Mouse (Mus musculus) lung, postnatal 36 days (tissue): ENCODE data around the gene Tmem251.

Source experiments
- DNase-seq: peaks from one replicate; pipeline ENCODE4 v3.0.0; 2022; ENCODE audit warnings: mixed read lengths

Tmem251 gene

GRCm38 (mm10) chr12:102743589-102744574, at the start of gene Tmem251, which contains the start of gene Moap1:
Gene Tmem251 (plus strand): TSS chr12:102743762.
Gene Moap1 (minus strand): TSS chr12:102743661.
- peak; percentile 94 for DNase-seq

- DNase-seq: no peak
Observed at GRCm38 (mm10) chr12:102695369-102696239, 48.0 kb upstream of the Tmem251 start.

DNA sequence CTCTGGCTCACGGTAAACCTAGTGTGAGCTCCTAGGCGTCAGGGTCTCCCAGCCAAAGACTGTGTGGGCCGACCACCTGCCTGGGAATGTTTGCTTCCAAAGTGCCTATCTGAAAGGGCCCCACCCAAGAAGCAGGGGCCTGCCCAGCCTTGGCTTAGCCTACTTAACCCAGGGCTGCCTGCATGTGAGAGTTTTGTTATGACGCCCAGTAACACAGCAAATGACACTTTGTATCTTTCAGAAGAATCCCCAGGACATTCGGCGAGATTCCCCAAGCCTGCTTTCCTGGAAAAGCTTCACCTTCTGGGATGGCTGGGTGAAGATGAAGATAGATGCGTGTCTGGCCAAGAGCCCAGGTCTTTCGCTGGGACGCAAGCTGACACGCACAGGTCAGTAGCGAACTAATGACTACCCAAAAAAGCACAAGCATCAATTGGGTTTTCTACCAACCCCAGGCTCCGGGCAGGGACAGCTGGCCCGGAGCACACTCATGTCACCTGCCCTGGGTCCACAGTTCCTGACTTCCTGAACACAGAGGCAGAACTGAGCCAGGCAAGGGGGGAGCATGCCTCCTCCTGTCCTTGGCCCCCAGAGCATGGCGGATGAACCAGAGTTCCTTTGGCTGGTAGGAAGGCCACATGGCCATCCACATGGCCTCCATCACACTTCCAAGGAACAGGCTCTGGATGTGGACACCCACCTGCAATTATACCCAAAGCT, 46.8 kb upstream of the Tmem251 start:
- no peak for DNase-seq

- no peak for DNase-seq
Observed at GRCm38 (mm10) chr12:102697381-102697780, 46.2 kb upstream of the Tmem251 start.

- DNase-seq: no peak
Observed at GRCm38 (mm10) chr12:102698089-102698684, 45.4 kb upstream of the Tmem251 start.

DNA sequence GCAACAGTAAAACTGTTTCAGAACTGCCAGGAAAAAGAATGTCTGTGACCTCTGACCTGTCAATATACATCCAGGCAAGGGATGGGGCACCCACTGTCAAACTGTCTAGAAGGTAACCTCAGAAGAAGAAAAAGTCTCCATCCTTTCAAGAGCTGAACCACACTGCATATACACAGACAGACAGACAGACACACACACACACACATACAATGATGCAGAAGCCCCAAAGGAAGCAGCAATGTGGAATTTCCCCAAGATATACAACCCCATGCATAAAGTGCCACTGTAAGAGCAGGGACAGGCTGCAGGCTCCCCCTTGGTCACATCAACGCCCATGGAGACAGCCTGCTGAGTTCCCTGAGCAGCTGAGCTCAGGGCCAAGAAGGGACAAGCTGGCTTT, 44.4 kb upstream of the Tmem251 start:
- DNase-seq: no peak

DNA sequence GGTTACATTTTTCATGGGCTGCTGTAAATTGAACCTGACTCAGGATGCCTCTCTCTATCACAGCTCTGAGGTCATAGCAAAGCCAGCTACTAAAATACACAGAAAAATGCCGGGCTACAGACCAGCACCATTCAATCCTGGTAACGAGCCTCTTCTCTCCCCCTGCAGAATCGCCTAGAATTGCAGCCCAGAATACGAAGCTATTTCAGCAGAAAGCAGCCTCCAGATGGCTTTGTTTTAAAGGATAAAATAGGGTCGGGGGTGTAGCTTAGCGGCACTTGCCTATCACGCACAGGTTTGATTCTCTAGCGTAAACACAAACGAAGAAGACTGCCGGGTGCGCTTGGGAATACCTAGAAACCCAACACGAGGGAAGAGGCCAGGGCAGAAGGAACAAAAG, 43.1 kb upstream of the Tmem251 start:
- no peak for DNase-seq

DNA sequence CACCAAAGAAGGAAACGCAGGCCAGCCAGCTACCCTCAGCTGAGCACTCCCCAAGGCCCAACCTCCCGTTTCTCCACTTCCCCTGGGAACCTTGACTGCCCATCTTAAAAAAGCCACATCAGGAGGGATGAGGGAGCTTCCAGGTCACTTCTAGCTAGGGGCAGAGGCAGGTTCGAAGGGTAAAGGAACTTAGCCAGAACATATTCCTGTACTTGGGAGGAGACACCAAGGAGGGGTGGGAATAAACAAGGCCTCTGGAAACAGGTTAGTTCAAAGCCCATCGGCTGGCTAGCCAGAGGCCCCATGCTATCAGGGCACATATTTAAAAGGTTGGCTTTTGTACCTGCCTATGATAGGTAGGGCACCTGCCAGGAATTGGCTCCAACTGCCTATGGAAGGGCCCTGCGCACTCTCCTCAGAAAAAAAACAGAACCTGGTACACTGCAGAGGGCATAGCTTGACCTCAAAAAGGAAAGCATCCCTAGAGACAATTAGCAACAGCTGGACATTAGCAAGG, 41.8 kb upstream of the Tmem251 start:
- no peak for DNase-seq

GRCm38 (mm10) chr12:102702356-102703110, 41.0 kb upstream of the Tmem251 start:
- DNase-seq: peak; percentile 95

GRCm38 (mm10) chr12:102703111-102703412, 40.5 kb upstream of the Tmem251 start:
- peak; percentile 63 for DNase-seq

DNA sequence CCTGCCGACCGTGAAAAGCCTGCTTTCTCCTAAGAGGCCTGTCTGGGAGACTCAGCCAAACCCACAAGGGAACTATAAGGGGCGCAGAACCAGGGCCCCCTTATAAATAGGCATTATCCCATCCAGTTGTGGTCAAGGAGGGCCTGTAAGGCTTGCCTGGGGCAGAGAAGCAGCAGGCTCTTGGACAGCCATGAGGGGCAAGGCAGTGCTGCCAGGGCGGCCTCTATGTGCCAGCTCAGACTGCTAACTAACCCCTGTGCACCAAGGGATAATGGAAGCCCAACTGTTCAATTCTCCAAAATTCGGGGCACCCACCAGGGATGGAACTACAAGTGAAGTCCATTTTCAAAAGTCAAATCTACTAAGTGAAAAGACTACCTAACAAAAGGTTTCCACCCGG, 40.1 kb upstream of the Tmem251 start:
- no peak for DNase-seq

- DNase-seq: no peak
Observed at GRCm38 (mm10) chr12:102703921-102704408, 39.6 kb upstream of the Tmem251 start.

GRCm38 (mm10) chr12:102704457-102705198, 38.9 kb upstream of the Tmem251 start, which contains the start of gene Itpk1:
Gene Itpk1 (minus strand): TSS chr12:102704930.
- peak; percentile 50 for DNase-seq

DNA sequence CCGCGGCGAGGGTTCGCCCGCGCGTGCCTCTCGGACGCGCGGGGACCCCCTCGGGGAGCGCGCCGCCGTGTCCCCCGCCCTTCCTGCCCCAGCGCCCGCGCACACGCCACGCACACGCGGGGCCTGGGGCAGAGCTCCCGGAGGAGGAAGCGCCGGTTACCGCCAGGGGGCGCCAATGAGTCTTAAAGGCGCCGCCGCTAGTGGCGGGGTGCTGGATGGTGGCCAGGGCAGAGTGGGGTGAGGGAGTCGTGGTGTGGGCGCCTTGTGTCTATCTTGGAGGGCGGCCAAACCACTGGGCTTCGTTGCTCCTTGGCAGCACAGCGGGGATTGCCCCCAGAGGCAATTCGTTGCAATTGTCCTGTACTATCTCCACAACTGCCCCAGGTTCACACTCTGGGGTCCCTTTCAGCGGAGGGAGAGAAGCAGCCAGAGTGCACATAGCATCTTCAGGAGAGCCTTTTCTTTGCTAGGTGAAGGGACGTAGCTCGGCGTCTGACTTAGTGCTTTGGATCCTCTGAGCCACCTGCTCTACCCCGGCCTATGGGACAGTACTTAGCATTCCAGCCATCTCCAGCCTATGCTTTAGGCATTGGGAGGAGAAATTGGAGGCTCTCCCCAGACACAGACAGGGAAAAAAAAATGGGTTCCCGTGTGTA, 38.2 kb upstream of the Tmem251 start:
- peak; percentile 89 for DNase-seq

- DNase-seq: no peak
Observed at GRCm38 (mm10) chr12:102705906-102706640, 37.5 kb upstream of the Tmem251 start.

DNA sequence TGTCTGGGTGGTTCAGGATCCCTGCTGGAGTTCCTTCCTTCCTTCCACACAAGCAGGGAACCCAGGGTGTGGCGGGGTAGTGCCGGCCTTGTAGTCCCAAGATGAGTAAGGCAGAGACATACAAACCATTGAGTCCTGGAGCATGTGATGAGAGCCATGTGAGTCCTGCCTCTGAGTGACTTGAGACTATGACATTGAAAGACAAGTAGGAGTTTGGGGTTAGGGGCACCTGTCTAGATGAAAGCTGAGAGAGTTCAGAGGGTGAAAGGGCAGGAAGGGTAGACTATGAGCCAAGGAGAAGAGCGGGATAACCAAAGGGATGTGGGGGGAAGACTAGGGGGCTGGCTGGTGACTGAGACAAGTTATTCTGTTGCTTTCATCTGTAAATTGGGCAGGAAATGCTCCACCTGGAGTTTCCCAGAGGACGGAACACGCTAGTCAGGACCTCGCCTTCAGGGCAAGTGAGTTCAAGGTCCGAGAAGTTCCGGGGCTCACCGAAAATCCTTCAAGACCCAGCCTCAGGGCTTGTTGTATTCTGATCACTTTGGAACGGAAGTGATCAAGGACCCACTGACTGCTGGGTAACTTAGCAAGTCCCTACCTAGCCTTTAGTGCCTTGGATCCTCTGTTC, 36.6 kb upstream of the Tmem251 start:
- no peak for DNase-seq

DNA sequence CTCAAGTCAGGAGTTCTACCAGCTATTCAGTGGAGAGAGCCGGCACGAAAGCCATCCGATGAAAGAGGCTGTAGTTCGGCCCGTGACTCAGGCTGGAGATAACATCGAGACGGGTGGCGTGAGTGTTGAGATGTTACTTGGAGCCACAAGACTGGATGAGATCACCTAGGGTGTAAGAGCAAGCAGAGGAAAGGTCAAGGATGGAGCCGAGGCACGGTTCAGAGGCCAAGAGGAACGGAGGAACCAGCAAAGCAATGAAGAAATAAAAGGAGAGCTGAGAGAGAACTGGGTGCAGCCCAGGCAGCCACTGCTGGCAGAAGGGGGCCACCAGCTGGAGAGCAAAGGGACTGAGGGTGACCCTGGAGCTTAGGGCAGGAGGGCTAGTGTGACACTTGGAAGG, 35.3 kb upstream of the Tmem251 start:
- no peak for DNase-seq

DNA sequence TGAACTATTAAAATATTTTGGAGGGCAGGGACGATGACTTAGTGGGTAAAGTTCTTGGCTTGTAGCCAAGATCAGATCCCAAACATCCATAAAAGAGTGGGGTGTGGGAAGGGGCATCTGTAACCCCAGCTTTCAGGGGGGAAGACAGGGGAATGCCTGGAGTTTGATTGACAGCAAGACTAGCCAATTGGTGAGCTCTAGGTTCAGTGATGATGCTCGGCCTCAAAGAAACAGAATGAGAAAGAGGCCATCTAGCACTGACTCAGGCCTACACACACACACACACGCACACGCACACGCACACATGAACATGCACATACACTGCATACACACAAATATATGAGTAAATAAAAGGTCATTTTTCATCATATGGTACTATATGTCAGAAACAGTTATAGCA, 33.7 kb upstream of the Tmem251 start:
- DNase-seq: no peak
